Mouse (Mus musculus) embryo, embryonic 9.5 days (tissue): Measurements from ENCODE around the gene Esp24.
A peak's percentile ranks its signal among the peaks of the same experiment; 100 is the strongest.
"Not testable (repeated sequence)": the region's sequence is repeated elsewhere in the genome, so short reads cannot be mapped to it uniquely, and the experiment has no call there.

ENCODE experiments used
- DNase-seq: peaks from one replicate; pipeline ENCODE4 v3.0.0-alpha.2; 2017; ENCODE audit errors: extremely low spot score

Gene Esp24

DNA sequence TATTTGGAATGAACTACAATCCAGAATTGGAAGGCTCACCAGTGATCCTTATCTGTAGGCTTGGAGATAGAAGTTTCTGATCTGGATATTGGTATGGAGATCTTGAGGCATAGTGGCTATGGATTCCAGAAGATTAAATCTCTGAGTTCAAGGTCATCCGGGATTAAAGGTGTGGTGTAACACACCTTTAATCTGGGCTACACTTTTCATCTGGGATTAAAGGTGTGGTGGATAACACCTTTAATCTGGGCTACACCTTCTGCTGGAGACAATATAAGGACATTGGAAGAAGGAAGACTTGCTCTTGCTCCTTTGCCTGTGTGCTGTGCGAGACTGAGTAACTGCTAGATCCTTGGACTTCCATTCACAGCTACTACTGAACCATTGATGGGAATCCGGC is at the start of gene Esp24:
Gene Esp24 (plus strand): TSS at position 301 of the 400 bp plus-strand sequence.
- DNase-seq, result not testable (repeated sequence)

- no peak for DNase-seq
Measured at GRCm38 (mm10) chr17:39009846-39010245, 26.6 kb upstream of the Esp24 start.

DNA sequence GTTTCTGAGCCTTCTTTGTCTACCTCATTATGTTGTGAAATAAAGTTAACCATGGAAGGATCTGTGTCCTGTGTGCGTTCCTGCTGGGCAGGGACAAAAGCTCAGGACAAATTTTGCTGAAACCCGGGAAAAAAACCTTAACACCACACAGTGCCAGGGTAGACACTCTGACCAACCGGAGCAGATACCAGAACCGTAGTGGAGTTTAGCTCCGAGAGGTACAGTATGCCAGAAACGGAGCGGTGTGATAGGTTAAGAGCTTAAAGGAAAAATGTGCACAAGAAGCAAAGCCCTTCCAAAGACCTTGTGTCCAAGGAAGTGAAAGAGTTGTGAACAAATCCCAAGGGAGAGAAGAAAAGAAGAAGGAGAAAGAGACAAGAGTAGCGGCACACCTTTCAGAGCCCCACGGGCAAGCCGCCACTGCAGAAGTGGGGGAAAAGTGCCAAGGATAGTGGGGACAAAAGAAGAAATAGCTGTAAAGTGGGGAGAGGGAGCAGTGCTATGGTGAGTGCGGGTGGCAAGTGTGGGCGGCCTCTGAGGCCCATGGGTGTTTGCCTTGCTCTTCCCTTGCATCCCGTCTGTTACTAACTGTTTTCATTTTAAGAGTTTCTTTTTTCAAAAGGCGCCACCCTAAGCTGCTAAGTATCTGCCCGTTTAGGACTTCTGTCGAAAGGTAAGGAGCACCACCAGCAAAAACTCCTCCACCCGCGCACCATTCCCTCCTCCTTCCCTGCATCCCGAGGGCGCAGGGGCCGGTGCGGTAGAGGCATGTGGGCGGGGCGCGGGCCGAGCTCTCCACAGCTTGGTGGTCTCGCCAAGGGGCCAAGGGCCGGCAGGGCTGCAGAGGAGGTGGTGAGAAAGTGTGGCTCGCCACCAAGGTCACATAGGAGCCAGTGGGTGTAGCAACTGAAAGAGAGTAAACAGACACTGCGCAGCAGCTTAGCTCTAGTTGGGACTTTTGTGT is 25.5 kb upstream of the Esp24 start:
- peak; percentile 3 for DNase-seq

- no peak for DNase-seq
Measured at GRCm38 (mm10) chr17:39017184-39017583, 19.3 kb upstream of the Esp24 start.

DNA sequence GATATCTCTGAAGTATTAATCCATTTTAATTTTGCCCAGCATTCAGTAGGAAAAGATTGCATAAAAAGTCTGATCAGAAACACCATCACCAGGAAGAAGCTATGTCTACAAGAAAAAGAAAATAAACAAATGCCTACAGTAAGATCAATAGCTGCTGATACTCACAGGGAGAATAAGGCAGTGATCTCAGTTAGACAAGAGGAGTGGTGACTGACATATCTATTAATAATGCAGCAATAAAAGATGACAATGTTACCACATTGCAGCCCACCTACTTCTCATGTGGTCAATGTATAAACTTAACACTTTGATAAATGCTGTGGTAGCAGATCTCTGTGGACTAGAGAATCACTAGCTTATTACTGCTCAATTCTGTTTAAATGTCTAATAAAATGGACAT is 6.7 kb downstream of the Esp24 start, which contains the start of gene Gm21903:
Gene Gm21903 (minus strand): TSS at position 101 of the 400 bp plus-strand sequence.
- DNase-seq, result no peak

DNA sequence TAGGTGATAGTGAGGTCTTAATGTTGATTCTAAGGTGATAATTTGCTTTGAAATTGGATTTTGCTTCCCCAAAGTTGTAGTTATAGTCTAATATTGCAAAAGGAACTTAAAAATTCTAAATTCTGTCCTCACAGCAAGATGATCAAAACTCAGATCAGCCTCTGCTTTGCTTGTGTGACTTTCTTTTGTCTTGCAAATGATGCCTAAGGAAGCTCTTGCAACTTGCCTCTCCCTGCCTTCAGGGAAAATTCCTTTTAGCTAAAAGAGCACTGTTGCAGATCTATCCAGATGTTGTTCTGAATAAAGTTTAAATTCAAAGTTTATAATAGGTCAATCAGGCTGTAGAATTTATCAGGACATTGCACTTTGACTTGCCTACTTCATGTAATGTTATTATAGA is 27.1 kb downstream of the Esp24 start:
- DNase-seq, result no peak

DNA sequence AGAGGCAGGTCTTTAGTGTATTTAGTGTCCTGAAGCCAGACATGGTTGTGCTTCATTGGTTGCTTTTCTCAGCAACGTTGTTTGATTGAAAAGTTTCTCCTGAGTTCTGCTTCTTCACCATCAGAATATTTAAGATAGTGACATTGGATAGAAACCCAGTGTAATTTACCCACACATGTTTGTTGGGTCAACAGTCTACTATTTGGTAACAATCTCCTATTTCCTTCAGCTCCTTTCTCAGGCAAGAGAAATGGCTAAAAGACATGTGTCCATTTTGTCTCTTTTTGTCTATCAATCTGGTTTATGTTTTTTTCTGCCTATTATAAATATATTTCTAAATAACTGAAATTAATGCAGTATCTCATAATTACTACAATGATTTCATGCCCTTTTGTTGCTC is 40.4 kb downstream of the Esp24 start, which contains the start of gene Esp23:
Gene Esp23 (minus strand): TSS at position 101 of the 400 bp plus-strand sequence.
- DNase-seq, result no peak
